Mouse (Mus musculus) ES-Bruce4 (cell line): ENCODE data around the gene Shc2.

ENCODE experiments used
- CTCF ChIP-seq: IDR thresholded peaks from one replicate; pipeline ENCODE4 v1.8.1; 2011; ENCODE audit warnings: low read depth, low read length
- EP300 ChIP-seq: IDR thresholded peaks from 2 replicates; pipeline ENCODE4 v1.6.1; 2011; ENCODE audit warnings: low read depth, low read length; ENCODE audit not compliant: insufficient read depth
- POLR2A ChIP-seq: IDR thresholded peaks from one replicate; pipeline ENCODE4 v1.8.1; 2011; ENCODE audit warnings: low read length; ENCODE audit not compliant: insufficient read depth

GRCm38 (mm10) chr10:79668771-79669575 is 31.3 kb upstream of the Shc2 start, which contains the start of gene Tpgs1:
- TF ChIP-seq CTCF (peak; percentile 35), POLR2A (no peak), EP300 (no peak)
